Mouse (Mus musculus) adipose tissue, adult 10 weeks (tissue): ENCODE results near the gene Prdm4. TPM values are rescaled to one million over a fixed set of nuclear protein-coding genes. Genes with fewer than 3 reads are reported as not detected.

ENCODE experiments used
- polyA plus RNA-seq: library from polyadenylated mRNA; stranded (reverse); fragments of 350-450 nt; fragmentation: Illumina TruSeq; extraction: RNeasy Lipid Tissue Mini Kit (QIAGEN cat#74804); gene quantifications from one replicate; pipeline ENCODE4 v1.2.3, GENCODE M21; 2014; ENCODE audit warnings: low read depth, low replicate concordance

The Prdm4 gene
- 23.4 TPM for polyA plus RNA-seq

GRCm38 (mm10) chr10:85916498-85917309 lies at the start of gene Prdm4:
Gene Prdm4 (minus strand): TSS chr10:85917142.

GRCm38 (mm10) chr10:85957464-85957950 lies 40.6 kb upstream of the Prdm4 start, which contains the start of gene Rtcb:
Gene Rtcb (minus strand): TSS chr10:85957823.

GRCm38 (mm10) chr10:85927676-85928445 lies 10.9 kb upstream of the Prdm4 start, which contains the start of gene Ascl4:
Gene Ascl4 (plus strand): TSS chr10:85927681.

Other genes with a start within 250 kb of the Prdm4 start
- gene Pwp1, start 87.6 kb downstream of the Prdm4 start, polyA plus RNA-seq = 20.2 TPM
- 13.8 TPM for gene Ascl4, start 10.5 kb upstream of the Prdm4 start, polyA plus RNA-seq
- 269 TPM for gene Rtcb, start 40.7 kb upstream of the Prdm4 start, polyA plus RNA-seq
- gene Bpifc, start 94.8 kb upstream of the Prdm4 start, polyA plus RNA-seq = 2.3 TPM
- 27.0 TPM for gene Fbxo7, start 104.8 kb upstream of the Prdm4 start, polyA plus RNA-seq